Mouse (Mus musculus) hindbrain, embryonic 14.5 days (tissue): ENCODE data around the gene Rsg1. TPM values are rescaled to one million over a fixed set of nuclear protein-coding genes. Genes with fewer than 3 reads are reported as not detected.

ENCODE experiments used
- ATAC-seq: fragments of 200-750 bp; cut with Nextera tagmentation; 2 replicates; pipeline ENCODE4 v1.8.0; 2017; ENCODE audit warnings: moderate number of reproducible peaks, mild to moderate bottlenecking, moderate TSS enrichment, moderate library complexity; ENCODE audit not compliant: low FRiP score
- DNase-seq: peaks from one replicate; pipeline ENCODE4 v3.0.0-alpha.2; 2015; ENCODE audit warnings: low spot score
- H3K27ac ChIP-seq: fragments of 300-500 bp; sonication (generic); 2 replicates; pipeline ENCODE4 v1.5.1; 2014; ENCODE audit warnings: mild to moderate bottlenecking, moderate library complexity
- H3K27me3 ChIP-seq: fragments of 300-500 bp; sonication (generic); 2 replicates; pipeline ENCODE4 v1.6.1; 2014; ENCODE audit warnings: mild to moderate bottlenecking, low read length, mixed read lengths; ENCODE audit not compliant: control insufficient read depth, insufficient read depth
- H3K36me3 ChIP-seq: fragments of 300-500 bp; sonication (generic); replicated peaks from 2 replicates; pipeline ENCODE4 v1.6.1; 2014; ENCODE audit not compliant: control insufficient read depth, insufficient read depth
- H3K4me1 ChIP-seq: fragments of 300-500 bp; sonication (generic); replicated peaks from 2 replicates; pipeline ENCODE4 v1.6.1; 2014; ENCODE audit warnings: antibody characterized with exemption, low read length, mixed read lengths; ENCODE audit not compliant: control insufficient read depth, insufficient read depth
- H3K4me2 ChIP-seq: fragments of 300-500 bp; sonication (generic); replicated peaks from 2 replicates; pipeline ENCODE4 v1.6.1; 2014; ENCODE audit warnings: mild to moderate bottlenecking, moderate library complexity
- H3K4me3 ChIP-seq: fragments of 300-500 bp; sonication (generic); replicated peaks from 2 replicates; pipeline ENCODE4 v1.5.1; 2014; ENCODE audit warnings: mild to moderate bottlenecking, low read length
- H3K9ac ChIP-seq: fragments of 300-500 bp; sonication (generic); 2 replicates; pipeline ENCODE4 v1.6.1; 2014
- H3K9me3 ChIP-seq: fragments of 300-500 bp; sonication (generic); 2 replicates; pipeline ENCODE4 v1.6.1; 2016; ENCODE audit warnings: low read length; ENCODE audit not compliant: control insufficient read depth
- WGBS: fragments of 180-500 bp; shearing (Covaris S2); extraction: QIAGEN DNeasy Blood & Tissue Kit; methylation state at CpG from one replicate; pipeline ENCODE4 v1.1.7; 2014; 5-methylcytosine and 5-hydroxymethylcytosine counted together
- polyA plus RNA-seq: library from polyadenylated mRNA; unstranded; fragments of >200 nt; fragmentation: Nextera tagmentation; extraction: Ambion mirVana; gene quantifications from 2 replicates; pipeline ENCODE4 v1.2.1, GENCODE M21; 2014

Gene Rsg1
- polyA plus RNA-seq, 1 experiment from 2014 or later = 6.0 TPM

GRCm38 (mm10) chr4:141204580-141205061 lies 9.1 kb upstream of the Rsg1 start:
- Histone ChIP-seq H3K4me3 (no peak overlapping the region), H3K4me2 (no peak overlapping the region), H3K4me1 (no peaks in the 10 kb centered on the region), H3K27ac (no peak overlapping the region), H3K9ac (no peak overlapping the region), H3K36me3 (peaks cover 48% of the 10 kb centered on the region), H3K27me3 (no peaks in the 10 kb centered on the region), H3K9me3 (no peaks in the 10 kb centered on the region)
- WGBS = 75% methylated on average over 4 of the region's 4 CpGs
- no peak for ATAC-seq
- no peak for DNase-seq

GRCm38 (mm10) chr4:141207081-141207480 lies 6.7 kb upstream of the Rsg1 start:
- Histone ChIP-seq H3K27ac (no peak overlapping the region), H3K27me3 (no peaks in the 10 kb centered on the region), H3K4me3 (no peak overlapping the region), H3K9ac (no peak overlapping the region), H3K9me3 (no peaks in the 10 kb centered on the region), H3K36me3 (peaks cover 26% of the 10 kb centered on the region), H3K4me1 (no peaks in the 10 kb centered on the region; the same call in 1 of the 2 replicates), H3K4me2 (no peak overlapping the region)
- DNase-seq (no peak), ATAC-seq (no peak)
- 93% methylated on average over 5 of the region's 5 CpGs for WGBS

GRCm38 (mm10) chr4:141210524-141211219 lies 3.1 kb upstream of the Rsg1 start:
- ATAC-seq (peak; percentile 41; the same call in 1 of the 2 replicates), DNase-seq (no peak)
- H3K9ac ChIP-seq = no peak overlapping the region
- no peaks in the 10 kb centered on the region for H3K27me3 ChIP-seq
- 69% methylated on average over 14 of the region's 14 CpGs for WGBS
- peak overlapping the region; percentile 68 for H3K27ac ChIP-seq
- no peaks in the 10 kb centered on the region for H3K9me3 ChIP-seq
- H3K4me2 ChIP-seq = peak overlapping the region; percentile 51
- peak overlapping the region; percentile 36 for H3K4me3 ChIP-seq
- no peaks in the 10 kb centered on the region for H3K36me3 ChIP-seq
- peaks cover 14% of the 10 kb centered on the region for H3K4me1 ChIP-seq

GRCm38 (mm10) chr4:141211646-141212045 lies 2.1 kb upstream of the Rsg1 start:
- Histone ChIP-seq H3K4me3 (no peak overlapping the region), H3K27me3 (no peaks in the 10 kb centered on the region), H3K27ac (no peak overlapping the region), H3K9ac (no peak overlapping the region), H3K9me3 (no peaks in the 10 kb centered on the region), H3K4me1 (peaks cover 14% of the 10 kb centered on the region), H3K36me3 (no peaks in the 10 kb centered on the region), H3K4me2 (no peak overlapping the region)
- no peak for DNase-seq
- 93% methylated on average over 4 of the region's 4 CpGs for WGBS
- ATAC-seq = no peak

- no peak overlapping the region for H3K27ac ChIP-seq
- WGBS = 69% methylated on average over 9 of the region's 9 CpGs
- H3K36me3 ChIP-seq = no peaks in the 10 kb centered on the region
- ATAC-seq = 0 out of 2 replicates have a peak, but pooled peaks have one; percentile 6
- H3K4me3 ChIP-seq = no peak overlapping the region
- DNase-seq = no peak
- no peaks in the 10 kb centered on the region for H3K27me3 ChIP-seq
- no peaks in the 10 kb centered on the region for H3K9me3 ChIP-seq
- H3K9ac ChIP-seq = no peak overlapping the region
- peak overlapping the region; percentile 88 for H3K4me2 ChIP-seq
- peaks cover 14% of the 10 kb centered on the region for H3K4me1 ChIP-seq
Measured at GRCm38 (mm10) chr4:141212892-141213291, 864 bp upstream of the Rsg1 start.

- ATAC-seq (0 out of 2 replicates have a peak, but pooled peaks have one; percentile 28), DNase-seq (no peak)
- H3K9me3 ChIP-seq = no peaks in the 10 kb centered on the region
- no peaks in the 10 kb centered on the region for H3K27me3 ChIP-seq
- peak overlapping the region; percentile 88 for H3K4me2 ChIP-seq
- WGBS = 35% methylated on average over 2 of the region's 2 CpGs
- H3K4me3 ChIP-seq = peak overlapping the region; percentile 51
- H3K36me3 ChIP-seq = no peaks in the 10 kb centered on the region
- H3K27ac ChIP-seq = peak overlapping the region; percentile 76
- H3K4me1 ChIP-seq = peaks cover 14% of the 10 kb centered on the region
- peak overlapping the region; percentile 60; the same call in 1 of the 2 replicates for H3K9ac ChIP-seq
Measured at GRCm38 (mm10) chr4:141213342-141213741, 414 bp upstream of the Rsg1 start.

- H3K9ac ChIP-seq = peak overlapping the region; percentile 60
- H3K4me2 ChIP-seq = peak overlapping the region; percentile 88
- ATAC-seq (peak; percentile 49), DNase-seq (no peak)
- no peaks in the 10 kb centered on the region for H3K9me3 ChIP-seq
- H3K27ac ChIP-seq = no peak overlapping the region
- no peaks in the 10 kb centered on the region for H3K27me3 ChIP-seq
- peak overlapping the region; percentile 51 for H3K4me3 ChIP-seq
- WGBS = 2% methylated on average over 16 of the region's 16 CpGs
- no peaks in the 10 kb centered on the region for H3K36me3 ChIP-seq
- H3K4me1 ChIP-seq = peaks cover 14% of the 10 kb centered on the region
Measured at GRCm38 (mm10) chr4:141214337-141214851, 638 bp downstream of the Rsg1 start.

- no peaks in the 10 kb centered on the region; the same call in 1 of the 2 replicates for H3K36me3 ChIP-seq
- ATAC-seq (no peak), DNase-seq (no peak)
- no peak overlapping the region for H3K4me3 ChIP-seq
- no peak overlapping the region for H3K27ac ChIP-seq
- H3K27me3 ChIP-seq = no peaks in the 10 kb centered on the region
- WGBS = 79% methylated on average over 20 of the region's 20 CpGs
- no peaks in the 10 kb centered on the region for H3K9me3 ChIP-seq
- no peak overlapping the region for H3K4me2 ChIP-seq
- H3K4me1 ChIP-seq = peaks cover 2% of the 10 kb centered on the region; the same call in 1 of the 2 replicates
- H3K9ac ChIP-seq = no peak overlapping the region
Measured at GRCm38 (mm10) chr4:141219583-141220213, 5.9 kb downstream of the Rsg1 start.

GRCm38 (mm10) chr4:141221848-141222247 lies 8.1 kb downstream of the Rsg1 start:
- no peaks in the 10 kb centered on the region for H3K9me3 ChIP-seq
- no peaks in the 10 kb centered on the region for H3K4me1 ChIP-seq
- DNase-seq (no peak), ATAC-seq (no peak)
- no peak overlapping the region for H3K4me2 ChIP-seq
- H3K36me3 ChIP-seq = no peaks in the 10 kb centered on the region; the same call in 1 of the 2 replicates
- no peak overlapping the region for H3K27ac ChIP-seq
- H3K4me3 ChIP-seq = no peak overlapping the region
- 80% methylated on average over 2 of the region's 2 CpGs for WGBS
- no peak overlapping the region for H3K9ac ChIP-seq
- H3K27me3 ChIP-seq = no peaks in the 10 kb centered on the region
